Mouse (Mus musculus): ENCODE results near the gene Sh3rf3. TPM values are rescaled to one million over a fixed set of nuclear protein-coding genes. Genes with fewer than 3 reads are reported as not detected.

The Sh3rf3 gene
- polyA plus RNA-seq, 1 experiment: 9.6 TPM

DNA sequence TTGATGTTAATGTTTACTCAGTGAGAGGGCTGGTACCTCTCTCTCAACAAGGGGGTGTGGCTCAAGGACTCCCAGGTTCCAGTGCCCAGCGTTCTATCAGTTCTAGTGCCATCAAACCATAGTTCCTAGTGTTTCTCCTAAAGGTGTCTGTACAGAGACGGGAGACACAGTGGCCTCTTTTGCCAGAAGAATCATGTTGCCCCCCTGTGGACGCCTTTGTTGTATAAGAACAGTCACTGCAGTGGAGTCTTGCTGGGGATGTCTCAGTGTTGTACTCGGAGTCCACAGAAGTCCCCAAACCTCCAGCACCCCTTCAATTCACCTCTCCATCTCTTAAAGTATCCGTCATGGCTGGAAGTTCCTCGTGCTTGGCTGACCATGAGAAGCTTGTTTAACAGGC is 92.1 kb downstream of the Sh3rf3 start:
- TF ChIP-seq CTCF (IDR thresholded peaks at IDR 0.05; ENCODE audit: borderline replicate concordance, insufficient read depth, low read length) (no peak), POLR2A (IDR thresholded peaks at IDR 0.05; ENCODE audit: low read depth, low read length) (no peak)
- no peak overlapping the region for H3K4me3 ChIP-seq (ENCODE audit: insufficient read depth, low read length)
- no peak overlapping the region for H3K27ac ChIP-seq (ENCODE audit: insufficient read depth, low read length)
- no peaks in the 10 kb centered on the region for H3K4me1 ChIP-seq (ENCODE audit: control insufficient read depth, insufficient read depth, low read length)

DNA sequence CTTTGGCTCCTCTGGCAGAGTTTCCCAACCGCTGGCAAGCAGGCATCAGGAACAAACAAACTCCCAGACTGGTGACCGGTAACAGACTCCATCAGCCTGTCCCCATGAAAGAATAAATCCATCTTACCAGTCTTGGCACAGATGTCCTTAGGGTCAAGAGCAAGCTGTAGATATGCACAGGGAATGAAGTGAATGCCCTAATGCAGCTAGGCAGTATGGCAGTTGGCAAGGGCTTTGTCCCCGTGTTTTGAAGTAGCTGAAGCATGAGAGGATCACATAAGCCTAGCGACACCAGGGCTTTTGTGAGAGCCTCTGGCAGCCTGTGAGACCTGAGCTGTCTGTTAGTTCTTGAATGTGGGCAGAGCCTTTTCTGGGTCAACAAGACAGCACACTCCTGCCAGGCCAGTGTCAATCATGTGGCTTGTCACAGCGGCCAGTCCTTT is 93.9 kb downstream of the Sh3rf3 start:
- Histone ChIP-seq H3K4me1 (ENCODE audit: control insufficient read depth, insufficient read depth, low read length) (no peaks in the 10 kb centered on the region), H3K27ac (ENCODE audit: insufficient read depth, low read length) (no peak overlapping the region), H3K4me3 (ENCODE audit: insufficient read depth, low read length) (no peak overlapping the region)
- TF ChIP-seq POLR2A (IDR thresholded peaks at IDR 0.05; ENCODE audit: low read depth, low read length): no peak
- no peak for TF ChIP-seq CTCF (IDR thresholded peaks at IDR 0.05; ENCODE audit: borderline replicate concordance, insufficient read depth, low read length)

DNA sequence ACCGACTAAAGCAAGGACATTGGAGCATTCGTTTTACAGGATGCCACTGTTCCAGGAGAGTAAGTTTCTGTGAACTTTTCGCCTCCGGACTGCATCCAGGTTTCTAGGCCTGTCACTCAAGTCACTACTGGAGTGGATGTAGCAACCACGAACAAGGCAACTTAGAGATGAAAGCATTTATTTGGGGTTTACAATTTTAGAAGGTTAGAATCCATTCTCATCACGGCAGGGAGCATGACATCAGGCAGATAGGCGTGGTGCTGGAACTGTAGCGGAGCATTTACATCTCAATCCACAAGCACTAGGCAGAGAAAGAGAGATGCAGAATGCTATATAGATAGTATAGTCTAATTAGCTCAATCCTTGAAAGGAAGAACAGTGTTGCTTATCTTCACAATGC is 95.3 kb downstream of the Sh3rf3 start:
- no peaks in the 10 kb centered on the region for H3K4me1 ChIP-seq (ENCODE audit: control insufficient read depth, insufficient read depth, low read length)
- TF ChIP-seq CTCF (IDR thresholded peaks at IDR 0.05; ENCODE audit: borderline replicate concordance, insufficient read depth, low read length) (no peak), POLR2A (IDR thresholded peaks at IDR 0.05; ENCODE audit: low read depth, low read length) (no peak)
- no peak overlapping the region for H3K27ac ChIP-seq (ENCODE audit: insufficient read depth, low read length)
- H3K4me3 ChIP-seq (ENCODE audit: insufficient read depth, low read length): no peak overlapping the region

DNA sequence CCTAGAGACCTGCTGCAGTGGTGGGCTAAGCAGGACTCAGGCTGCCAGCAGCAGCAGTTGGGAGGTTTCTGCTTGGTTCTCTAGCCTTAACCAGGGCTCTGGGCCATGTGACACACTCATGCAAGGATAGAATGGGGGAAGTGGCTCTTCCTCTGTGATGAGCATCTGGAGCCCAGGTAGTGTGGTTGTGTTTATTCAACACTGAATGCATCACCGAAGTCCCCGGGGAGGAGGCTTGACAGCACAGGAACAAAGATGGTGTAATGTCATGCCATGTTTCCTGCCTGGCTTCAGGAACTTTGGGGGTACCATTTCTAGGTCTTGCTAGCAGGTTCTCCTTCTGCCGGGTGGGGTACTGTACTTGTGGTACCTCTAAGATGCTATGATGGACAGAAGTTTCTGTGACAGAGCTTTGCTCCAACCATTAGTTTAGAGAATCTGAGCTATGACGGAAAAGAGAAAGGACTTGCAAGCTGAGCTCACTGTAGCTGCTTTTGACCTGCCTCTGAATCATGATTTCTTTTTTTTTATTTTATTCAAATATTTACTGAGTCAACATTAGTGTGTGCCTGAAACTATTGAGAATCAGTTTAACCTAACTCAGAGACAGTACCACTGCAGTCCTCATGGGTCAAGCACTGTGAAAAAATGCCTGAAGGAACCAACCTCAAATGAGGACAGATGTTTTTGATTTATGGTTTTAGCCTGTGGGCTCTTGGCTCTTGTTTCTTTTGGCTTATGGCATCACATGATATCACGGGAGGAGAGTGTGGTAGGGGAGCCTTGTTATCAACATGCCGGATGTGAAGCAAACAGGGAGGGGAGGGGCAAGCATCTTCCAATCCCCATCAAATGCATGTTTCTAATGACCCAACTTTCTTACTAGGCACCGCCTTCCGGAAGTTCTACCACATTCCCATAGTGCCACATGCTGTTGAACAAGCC is 102.4 kb downstream of the Sh3rf3 start:
- TF ChIP-seq CTCF (IDR thresholded peaks at IDR 0.05; ENCODE audit: borderline replicate concordance, insufficient read depth, low read length) (no peak), POLR2A (IDR thresholded peaks at IDR 0.05; ENCODE audit: low read depth, low read length) (no peak)
- Histone ChIP-seq H3K27ac (ENCODE audit: insufficient read depth, low read length) (peak overlapping the region; percentile 67), H3K4me3 (ENCODE audit: insufficient read depth, low read length) (no peak overlapping the region), H3K4me1 (ENCODE audit: control insufficient read depth, insufficient read depth, low read length) (peaks cover 6% of the 10 kb centered on the region; the same call in 1 of the 2 replicates)

DNA sequence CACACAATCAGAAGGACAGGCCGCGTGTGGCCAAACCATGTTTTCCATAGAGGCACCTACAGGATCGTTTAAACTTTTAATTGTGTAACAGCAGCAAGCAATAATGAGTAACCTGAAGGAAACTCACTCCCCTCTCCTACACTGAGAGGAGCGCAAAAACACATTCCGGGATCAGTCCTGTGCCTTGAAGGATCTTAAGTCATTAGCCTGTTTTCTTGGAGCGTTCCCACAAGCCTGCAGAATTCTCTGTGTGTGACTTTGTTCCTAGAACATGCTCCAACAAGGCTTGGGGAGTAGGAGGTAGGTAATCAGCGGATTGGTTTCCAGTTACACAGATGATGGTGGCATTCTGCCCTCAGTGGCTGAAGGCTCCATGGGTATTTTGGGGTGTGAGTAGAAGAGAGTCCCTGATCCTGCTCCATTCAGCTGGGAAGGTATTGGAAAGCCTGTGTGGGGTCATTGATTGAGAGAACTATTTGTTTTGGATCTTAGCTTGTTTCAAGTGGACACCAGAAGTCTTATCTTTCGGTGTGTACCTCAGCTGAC is 108.6 kb downstream of the Sh3rf3 start:
- TF ChIP-seq POLR2A (IDR thresholded peaks at IDR 0.05; ENCODE audit: low read depth, low read length): no peak
- no peak for TF ChIP-seq CTCF (IDR thresholded peaks at IDR 0.05; ENCODE audit: borderline replicate concordance, insufficient read depth, low read length)
- Histone ChIP-seq H3K4me3 (ENCODE audit: insufficient read depth, low read length) (no peak overlapping the region), H3K27ac (ENCODE audit: insufficient read depth, low read length) (no peak overlapping the region), H3K4me1 (ENCODE audit: control insufficient read depth, insufficient read depth, low read length) (no peaks in the 10 kb centered on the region)

DNA sequence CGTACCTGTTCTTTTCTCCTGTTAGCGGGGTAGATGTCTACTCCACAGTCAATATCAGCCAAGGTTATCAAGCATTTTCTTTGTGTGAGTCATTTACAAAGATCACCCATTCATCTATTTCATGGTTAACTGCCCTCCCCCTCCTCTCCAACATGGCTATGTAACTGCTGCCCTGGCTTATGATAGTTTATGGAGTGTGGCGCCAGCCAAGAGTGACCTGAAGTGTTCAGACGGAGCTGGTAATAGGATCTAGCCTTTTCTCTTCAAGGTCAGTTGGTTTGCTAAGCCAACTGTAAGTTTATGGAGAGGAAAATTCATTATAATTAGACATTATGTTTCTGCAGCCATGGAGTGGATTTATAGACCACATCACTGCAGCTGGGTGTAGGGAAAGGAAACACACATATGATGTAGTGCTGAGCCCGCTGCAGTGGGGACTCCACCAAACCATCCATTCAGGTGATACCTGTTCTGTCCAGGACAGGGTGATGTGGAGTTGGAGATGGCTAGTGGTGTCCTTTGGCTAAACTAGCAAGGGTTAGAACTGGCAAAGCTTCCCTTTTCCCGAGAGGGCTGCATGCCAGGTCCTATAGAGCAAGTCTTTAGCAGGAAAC is 109.2 kb downstream of the Sh3rf3 start:
- no peak for TF ChIP-seq POLR2A (IDR thresholded peaks at IDR 0.05; ENCODE audit: low read depth, low read length)
- no peak for TF ChIP-seq CTCF (IDR thresholded peaks at IDR 0.05; ENCODE audit: borderline replicate concordance, insufficient read depth, low read length)
- Histone ChIP-seq H3K27ac (ENCODE audit: insufficient read depth, low read length) (no peak overlapping the region), H3K4me3 (ENCODE audit: insufficient read depth, low read length) (no peak overlapping the region), H3K4me1 (ENCODE audit: control insufficient read depth, insufficient read depth, low read length) (no peaks in the 10 kb centered on the region)

DNA sequence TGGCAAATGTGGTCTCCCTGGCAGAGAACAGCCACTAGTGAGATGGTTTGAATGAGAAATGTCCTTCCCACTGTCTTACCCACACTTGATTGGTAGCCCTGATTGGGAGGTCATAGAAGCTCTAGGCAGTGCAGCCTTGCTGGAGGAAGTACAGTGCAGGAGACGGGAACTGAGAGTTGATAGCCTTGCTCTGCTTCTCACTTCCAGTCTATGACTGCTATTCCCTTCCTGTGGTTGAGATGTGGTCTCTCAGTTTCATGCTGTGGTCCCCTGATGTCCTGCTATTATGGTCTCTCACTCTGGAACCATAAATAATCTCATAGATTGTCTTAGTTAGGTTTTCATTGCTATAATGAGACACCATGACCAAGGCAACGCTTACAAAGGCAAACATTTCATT is 109.8 kb downstream of the Sh3rf3 start:
- Histone ChIP-seq H3K4me1 (ENCODE audit: control insufficient read depth, insufficient read depth, low read length) (no peaks in the 10 kb centered on the region), H3K4me3 (ENCODE audit: insufficient read depth, low read length) (no peak overlapping the region), H3K27ac (ENCODE audit: insufficient read depth, low read length) (no peak overlapping the region)
- TF ChIP-seq CTCF (IDR thresholded peaks at IDR 0.05; ENCODE audit: borderline replicate concordance, insufficient read depth, low read length) (no peak), POLR2A (IDR thresholded peaks at IDR 0.05; ENCODE audit: low read depth, low read length) (no peak)

DNA sequence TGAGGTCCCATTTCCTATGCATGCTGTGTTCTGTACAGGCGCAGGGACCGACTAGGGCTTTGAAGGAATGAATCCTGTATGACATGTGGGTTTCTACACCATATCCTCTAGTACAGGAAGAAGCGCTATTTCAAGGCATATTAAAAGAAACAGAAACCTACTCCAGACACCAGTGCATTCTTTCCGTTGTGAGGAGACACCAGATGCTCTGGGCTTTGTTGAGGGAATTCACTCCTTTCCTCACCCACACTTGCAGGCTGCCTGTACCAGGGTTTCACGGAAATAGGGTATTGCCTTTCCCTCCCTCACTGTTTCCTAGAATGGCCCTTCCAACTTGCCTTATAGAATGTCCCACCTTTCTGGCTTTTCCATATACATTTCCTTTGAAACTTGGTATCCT is 113.4 kb downstream of the Sh3rf3 start:
- no peak overlapping the region for H3K4me3 ChIP-seq (ENCODE audit: insufficient read depth, low read length)
- H3K27ac ChIP-seq (ENCODE audit: insufficient read depth, low read length): no peak overlapping the region
- no peaks in the 10 kb centered on the region for H3K4me1 ChIP-seq (ENCODE audit: control insufficient read depth, insufficient read depth, low read length)
- TF ChIP-seq POLR2A (IDR thresholded peaks at IDR 0.05; ENCODE audit: low read depth, low read length) (no peak), CTCF (IDR thresholded peaks at IDR 0.05; ENCODE audit: borderline replicate concordance, insufficient read depth, low read length) (no peak)

DNA sequence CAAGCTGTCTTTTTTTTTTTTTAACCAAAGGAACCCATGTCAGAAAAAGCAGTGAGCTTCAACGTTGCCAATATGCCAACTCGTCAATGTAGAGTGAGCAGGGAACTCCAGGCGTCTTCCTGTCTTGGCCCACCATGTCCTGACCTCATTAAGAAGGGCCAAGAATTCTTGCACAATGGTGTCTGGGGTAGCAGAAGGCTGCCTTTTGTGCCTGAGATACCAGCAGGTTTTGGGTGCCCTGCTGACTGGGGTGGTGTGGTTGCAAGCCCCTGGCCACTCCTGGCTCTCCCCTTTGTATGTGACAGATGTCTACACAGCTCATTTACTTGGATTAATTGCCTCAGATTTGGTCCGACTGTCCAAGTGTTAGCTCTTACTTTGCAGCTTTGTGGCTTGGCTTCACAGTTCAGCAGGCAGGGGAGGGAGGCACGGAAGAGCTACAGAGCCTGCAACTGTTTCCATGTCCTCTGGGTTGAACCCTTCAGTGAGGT is 115.8 kb downstream of the Sh3rf3 start:
- no peak for TF ChIP-seq POLR2A (IDR thresholded peaks at IDR 0.05; ENCODE audit: low read depth, low read length)
- no peak overlapping the region for H3K4me3 ChIP-seq (ENCODE audit: insufficient read depth, low read length)
- no peak overlapping the region for H3K27ac ChIP-seq (ENCODE audit: insufficient read depth, low read length)
- no peaks in the 10 kb centered on the region for H3K4me1 ChIP-seq (ENCODE audit: control insufficient read depth, insufficient read depth, low read length)
